Mouse (Mus musculus) monocyte, adult 5-6 weeks (primary cell): ENCODE results near the gene Serpinb2. TPM values are rescaled to one million over a fixed set of nuclear protein-coding genes. Genes with fewer than 3 reads are reported as not detected.

ENCODE experiments used
- ATAC-seq: fragments of 153-309, 156-312 bp; replicated peaks from 2 replicates; pipeline ENCODE4 v1.8.0; 2017; ENCODE audit warnings: mild to moderate bottlenecking; ENCODE audit not compliant: low TSS enrichment, insufficient number of reproducible peaks, severe bottlenecking, poor library complexity, low FRiP score
- total RNA-seq: library from RNA; stranded (forward); fragments of 200-1000, 200-491, 200-594 nt; gene quantifications from 3 replicates; pipeline ENCODE4 v1.2.3, GENCODE M21; 2017

Gene Serpinb2
- 0.97 to 14.0 TPM (median 2.9 TPM) in 3 replicates for total RNA-seq

DNA sequence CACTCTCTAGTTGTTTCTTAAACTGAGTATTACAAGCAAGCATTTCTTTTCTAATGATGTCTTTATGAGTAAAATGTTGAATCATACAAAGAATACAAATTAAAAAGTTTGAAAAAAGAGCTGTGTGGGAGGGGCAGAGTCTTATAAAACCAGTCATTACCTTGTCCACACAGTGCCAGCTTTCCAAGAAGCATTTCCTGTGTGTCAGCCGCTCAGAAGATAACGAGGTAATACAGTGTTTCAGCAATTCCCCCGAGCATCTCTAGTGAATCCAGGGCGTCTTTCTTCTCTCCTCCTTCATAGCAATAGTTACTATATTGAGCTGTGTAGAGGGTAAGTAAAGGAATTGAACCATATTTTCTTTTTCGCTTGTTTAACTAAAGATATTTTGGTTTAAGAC, at the start of gene Serpinb2:
Serpinb2 (plus strand) TSS at position 172 of the 400 bp plus-strand sequence.
- no peak for ATAC-seq

DNA sequence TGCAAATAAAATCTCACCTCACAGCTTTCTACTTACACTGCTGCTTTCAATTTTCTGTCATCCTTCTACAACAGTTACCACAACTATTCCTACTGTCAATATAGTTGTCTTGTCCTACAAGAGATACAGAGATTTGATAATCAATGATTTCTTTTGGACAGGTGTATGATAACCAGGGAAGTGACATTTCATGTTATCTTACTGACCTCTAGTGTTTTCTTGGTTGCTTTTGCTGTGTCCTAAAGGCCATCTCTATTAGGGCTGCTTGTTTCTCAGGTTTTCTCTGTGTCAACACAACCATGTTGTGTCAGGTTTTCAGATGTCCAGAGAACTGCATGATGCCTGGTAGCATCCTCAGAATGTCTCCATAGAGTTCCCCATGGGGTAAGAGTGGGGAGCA, 31.3 kb upstream of the Serpinb2 start:
- ATAC-seq: no peak

DNA sequence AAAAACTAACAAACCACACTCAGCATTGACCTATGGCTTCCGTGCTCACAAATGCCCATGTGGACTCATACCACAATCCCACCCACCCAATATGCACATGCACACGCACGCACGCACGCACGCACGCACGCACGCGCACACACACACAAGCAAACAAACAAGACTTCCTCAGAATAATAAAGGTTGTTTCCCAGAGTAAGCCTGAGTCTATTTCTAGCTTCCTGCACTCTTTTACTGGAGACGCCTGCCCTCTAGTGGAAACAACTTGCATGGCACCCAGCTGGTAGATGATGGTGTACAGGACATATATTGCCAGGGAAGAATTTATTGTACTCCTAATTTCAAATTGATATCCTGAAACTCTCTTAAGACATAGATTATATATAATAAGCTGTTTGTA, 29.8 kb upstream of the Serpinb2 start:
- ATAC-seq: peak; percentile 93

DNA sequence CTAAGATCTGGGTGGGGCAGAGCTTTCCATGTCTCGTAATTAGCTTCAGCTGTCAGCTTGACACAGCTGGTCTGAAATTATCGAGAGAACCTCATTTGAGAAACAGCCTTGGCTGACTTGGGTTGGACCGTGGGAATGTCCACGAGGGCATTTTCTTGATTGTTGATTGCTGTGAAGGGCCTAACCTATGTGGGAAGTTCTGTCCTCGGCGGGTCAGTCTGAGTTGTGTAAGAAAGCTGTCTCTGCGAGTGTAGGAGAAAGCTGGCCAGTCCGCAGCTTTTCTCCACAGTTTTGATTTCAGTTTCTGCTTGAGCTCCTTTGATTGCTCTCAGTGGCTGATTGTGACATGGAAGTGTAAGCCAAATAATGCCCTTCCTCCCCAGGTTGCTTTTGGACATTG, 21.6 kb upstream of the Serpinb2 start:
- ATAC-seq: peak; percentile 52

DNA sequence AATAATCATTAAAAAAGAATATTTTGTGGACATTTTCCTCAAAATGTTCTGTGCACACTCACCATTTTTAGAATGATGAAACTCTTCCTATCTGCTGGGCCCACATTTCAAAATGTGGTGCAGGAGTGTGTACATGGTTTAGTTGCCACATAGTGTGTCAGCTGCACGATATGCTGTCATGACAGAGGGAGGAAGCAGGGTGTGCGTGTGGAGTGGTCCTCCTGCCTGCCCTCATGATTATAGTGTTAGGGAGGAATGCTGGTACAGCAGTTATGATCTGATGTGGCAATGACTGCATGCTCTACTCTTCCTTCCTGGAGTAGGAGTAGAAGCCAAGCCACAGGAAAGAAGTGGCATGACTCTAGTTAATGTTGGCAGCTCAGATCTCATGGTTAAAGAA, 14.4 kb upstream of the Serpinb2 start:
- peak; percentile 94 for ATAC-seq

DNA sequence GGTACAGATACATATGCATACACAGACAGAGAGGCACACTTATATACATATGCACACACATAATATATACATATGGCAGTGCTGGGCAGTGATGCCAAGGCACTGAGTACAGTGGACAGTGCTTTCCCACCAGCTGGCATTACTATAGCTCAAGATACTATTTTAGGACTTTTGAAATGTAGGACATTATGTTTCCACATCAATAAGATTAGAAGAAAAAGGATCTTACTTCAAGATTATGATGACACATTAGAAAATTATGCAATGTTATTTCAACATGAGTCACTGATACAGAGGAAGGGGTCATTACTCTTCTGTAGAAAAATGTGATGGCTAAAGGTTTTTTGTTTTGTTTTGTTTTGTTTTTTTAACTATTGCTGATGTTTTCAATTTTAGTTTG, 9.2 kb upstream of the Serpinb2 start:
- ATAC-seq: peak; percentile 58

DNA sequence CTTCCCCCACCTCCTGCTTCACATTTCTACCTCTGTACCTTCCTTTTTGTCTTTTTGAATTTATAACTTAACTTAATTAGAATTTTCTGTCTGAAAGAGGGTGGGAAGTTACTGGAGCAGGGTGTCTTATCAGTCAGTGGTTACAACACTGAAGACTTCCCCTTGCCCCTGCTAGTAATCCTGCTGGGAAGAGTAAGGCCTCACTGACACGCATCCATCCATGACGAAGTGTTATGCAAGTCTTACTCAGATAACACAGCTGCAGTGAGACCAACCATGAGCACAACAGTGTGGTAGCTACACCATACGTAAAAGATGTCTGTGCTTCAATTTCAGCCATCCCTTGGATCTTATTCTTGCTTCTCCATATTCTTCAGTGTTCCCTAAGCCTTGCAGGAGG, 7.9 kb upstream of the Serpinb2 start:
- no peak for ATAC-seq

DNA sequence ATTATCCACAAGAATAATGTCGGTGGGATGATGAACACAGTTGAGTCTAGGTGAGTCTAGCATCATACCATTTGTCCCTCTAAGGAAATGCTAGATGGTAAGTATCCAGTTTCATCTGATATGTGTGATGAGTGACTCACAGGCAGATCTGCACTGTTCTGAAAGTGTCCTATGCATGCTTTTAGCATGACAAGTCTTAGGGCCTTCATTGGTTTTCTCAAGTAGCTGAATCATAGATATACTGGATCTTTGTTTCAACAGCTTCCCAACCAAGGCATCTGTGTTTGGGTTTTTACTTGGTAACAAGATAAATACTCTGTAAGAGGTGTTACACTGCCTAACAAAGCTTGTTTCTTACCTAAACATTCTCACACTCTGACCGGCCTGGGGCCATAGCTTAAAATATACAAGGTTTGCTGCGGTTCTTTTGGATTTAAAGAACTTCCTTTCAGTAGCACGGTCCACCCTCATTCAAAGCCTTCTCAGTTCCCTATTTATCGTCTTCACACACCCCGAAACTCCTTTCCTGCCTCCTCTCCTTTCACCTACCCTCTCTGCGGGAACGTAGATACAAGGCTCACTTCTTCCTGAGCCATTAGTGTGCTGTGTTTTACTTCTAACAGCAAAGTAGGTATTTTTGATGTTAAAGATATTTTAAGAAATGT, 5.2 kb upstream of the Serpinb2 start:
- ATAC-seq: peak; percentile 72

DNA sequence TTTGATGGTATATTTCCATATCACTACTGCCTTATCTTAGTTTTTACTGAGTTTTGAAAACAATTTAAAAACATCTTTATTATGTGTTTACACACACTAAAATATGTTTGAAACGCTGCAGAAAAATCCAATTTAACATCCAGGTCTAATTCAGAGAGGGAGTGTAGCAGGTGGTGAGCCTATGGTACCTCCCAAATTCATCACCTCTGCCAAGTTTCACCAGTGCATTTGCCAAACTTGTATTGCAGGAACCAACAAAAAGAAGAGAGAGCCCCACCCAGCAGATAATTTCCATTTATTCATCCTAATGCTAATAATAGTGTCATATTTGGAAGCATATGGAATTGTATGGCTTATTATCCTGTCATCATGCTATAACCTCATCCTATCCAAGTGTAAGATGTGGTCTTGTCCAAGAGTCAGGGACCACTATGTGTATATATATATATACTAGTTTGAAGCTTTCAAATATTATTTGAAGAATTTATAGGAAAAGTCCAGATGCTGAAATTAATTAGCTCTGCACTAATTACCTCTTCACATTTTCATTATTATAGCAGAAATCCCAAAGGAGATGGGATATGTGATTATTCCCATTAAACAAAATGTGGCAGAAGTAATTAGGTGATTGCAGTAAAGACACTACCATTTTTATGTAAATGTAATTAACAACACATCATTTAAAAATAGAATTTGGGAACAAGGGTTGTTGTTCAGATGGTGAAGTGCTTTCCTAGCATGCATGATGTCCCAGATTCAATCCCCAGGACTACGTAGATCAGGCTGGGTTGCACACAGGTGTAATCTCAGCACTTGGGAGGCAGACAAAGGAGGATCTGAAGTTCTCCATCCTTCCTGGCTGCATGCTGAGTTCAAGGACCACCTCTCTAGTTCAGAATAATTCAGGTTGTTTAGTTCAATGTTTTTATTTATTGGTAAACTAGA, 1.2 kb downstream of the Serpinb2 start:
- ATAC-seq: no peak

DNA sequence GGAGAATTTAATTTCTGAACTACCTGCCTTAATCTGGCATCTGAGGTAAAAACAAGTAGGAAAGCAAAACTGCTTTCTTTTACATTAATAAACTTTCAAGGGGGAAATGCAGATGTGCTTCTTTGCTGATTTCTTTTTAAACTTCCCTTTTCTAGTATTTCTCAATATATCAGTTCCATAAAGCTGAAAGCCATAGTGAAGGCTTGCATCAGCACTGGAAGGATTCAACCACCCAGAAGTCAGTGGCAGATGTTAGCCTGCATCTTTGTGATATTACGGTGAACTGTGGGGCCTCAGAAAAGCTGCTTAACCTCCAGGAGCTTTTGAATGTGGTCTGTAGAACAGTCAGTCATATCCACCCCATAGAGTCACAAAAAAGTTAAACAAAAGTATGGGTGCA, 2.3 kb downstream of the Serpinb2 start:
- ATAC-seq: peak; percentile 86

DNA sequence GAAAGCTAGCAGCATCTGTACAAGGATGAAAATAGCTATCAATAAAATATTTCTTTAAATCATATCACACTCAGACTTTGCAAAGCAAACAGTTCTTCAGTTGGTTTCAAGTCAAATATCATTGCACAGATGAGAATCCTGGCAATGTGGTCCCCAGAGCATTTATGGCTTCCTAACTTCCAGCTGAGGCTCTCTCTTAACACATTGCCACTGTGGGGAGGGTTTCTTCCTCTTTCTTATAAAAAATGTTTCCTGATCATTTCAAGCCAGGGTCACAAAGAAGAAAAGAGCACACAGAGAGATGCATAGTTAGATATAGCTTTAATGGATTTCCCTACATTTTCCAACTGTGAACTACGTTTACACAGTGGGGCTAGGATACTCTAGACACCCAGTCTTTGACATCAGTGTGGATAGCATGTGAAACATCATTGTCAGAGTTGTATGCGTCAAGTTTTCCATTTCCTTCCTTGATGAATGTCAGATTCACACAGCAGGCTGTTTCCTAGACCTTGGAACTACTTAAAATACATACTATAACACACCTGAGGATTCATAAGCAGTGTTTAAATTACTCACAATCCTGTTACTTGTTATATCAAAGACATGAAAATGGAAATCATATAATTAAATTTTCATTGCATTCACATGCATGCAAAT, 4.7 kb downstream of the Serpinb2 start:
- no peak for ATAC-seq

DNA sequence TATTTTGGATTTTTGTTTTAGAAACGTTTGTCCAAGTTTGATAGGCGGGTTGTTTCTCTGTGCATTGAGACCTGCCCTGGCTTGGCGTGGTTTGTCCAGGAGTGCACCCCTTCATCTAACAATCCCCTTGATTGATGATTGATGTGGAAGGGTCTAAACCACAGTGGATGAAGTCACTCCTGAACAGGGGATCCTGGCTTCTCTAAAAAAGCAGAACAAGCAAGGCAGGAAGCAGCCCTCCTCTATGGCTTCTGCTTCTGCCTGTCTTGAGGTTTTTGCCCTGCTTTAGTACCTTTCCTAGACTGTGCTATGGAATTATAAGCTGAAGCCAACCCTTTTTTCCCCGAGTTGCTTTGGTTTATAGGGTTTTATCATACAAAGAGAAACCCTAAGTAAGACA, 14.4 kb downstream of the Serpinb2 start:
- 0 out of 2 replicates have a peak, but pooled peaks have one; percentile 44 for ATAC-seq

DNA sequence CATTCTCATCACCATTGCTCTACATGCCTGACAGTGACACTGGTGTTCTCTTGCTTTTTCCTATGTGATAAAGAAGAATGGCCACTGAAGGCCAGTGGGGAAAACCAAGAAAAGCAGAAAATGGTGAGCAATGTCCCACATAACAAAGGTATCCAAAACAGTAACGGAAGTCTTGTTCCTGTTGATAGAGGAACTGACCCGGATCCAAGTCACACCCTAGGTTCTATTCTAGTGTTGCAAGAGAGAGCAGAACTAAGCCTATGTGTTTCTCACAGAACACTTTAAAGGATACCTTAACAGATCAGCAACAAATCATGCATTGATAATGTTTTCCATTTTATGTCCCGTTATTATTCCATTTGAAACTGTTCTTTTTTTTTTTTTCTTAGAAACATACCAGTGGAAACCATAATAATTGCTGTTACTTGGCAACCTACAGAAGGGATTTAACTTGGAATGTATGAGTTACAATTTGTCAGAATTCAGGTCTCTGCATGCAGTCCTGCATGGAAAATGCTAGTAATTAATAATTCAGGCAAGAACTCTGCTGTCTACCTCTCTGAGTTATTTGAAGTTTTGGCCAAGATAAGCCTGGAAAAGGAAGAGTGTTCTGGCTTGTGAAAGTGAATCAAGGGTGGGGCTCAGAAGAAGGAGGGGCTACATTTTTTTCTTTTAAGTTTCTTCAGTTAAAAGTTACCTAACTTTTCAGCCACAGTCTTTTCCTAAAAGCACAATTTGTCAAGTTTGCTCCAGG, 17.3 kb downstream of the Serpinb2 start:
- peak; percentile 73 for ATAC-seq

DNA sequence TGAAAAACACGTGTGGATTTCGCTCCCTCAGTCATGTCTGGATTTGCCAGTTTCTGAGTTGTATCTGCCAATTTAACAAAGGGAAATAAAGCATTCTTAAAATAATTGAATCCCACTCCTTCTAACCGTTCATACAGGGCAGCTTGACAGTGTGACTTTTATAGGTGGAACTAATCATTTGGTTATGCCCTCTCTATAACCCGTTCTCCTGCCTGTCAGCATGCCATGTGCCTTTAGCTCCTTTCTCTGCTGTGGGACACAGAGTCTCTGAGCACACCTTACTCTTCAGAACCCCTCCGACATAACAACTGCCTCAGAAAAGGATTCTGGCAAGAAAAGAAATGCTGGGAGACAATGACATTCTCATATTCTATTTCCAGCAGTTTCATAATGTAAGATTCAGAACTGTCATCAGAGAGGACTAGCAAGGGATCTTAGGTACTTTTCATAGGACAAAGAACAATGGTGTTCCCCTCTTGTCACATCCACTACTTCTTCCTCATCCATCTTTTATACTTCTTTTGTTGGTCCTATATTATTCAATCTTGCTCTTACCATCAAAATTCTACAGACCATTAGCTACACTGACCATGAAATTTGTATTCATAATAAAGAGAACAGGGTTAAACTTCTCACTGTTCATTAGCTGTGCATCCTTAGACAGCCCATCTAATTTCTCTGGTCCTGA, 18.3 kb downstream of the Serpinb2 start:
- no peak for ATAC-seq

DNA sequence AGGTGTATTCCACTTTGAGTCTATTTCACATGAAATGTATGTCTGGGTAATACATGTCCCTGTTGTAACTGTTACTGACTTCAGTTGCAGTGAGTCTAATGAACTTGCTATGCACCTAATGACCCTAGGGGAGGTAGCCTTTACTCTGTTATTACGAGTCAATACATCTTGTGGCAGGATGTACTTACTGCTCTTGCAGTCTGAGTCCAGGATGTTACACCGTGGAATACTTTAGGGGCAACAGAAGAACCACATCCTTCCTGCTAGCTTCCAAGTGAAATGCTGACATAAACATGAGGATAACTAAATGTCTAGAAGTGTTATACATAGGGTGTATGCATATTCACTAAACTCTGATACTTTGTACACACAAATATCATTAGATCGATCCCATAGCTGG, 22.5 kb downstream of the Serpinb2 start:
- ATAC-seq: no peak

DNA sequence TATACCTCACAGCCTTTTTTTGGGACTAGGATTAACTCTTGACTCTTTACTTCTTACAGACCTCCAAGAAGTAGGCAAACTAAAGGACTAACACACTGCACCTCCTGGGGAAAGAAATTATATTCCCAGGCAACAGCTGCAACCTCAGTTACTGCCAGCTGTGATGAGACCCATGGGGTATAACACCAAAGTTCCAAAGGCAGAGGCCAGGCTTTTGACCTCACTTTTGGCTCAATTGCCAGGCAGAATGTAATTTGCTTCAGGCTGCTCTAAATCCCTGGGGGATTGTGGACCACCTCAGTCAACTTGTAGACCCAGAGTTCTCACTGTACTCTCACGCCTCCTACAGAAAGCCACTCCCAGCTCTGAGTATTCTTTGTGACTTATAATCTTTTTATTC, 26.2 kb downstream of the Serpinb2 start:
- ATAC-seq: no peak

DNA sequence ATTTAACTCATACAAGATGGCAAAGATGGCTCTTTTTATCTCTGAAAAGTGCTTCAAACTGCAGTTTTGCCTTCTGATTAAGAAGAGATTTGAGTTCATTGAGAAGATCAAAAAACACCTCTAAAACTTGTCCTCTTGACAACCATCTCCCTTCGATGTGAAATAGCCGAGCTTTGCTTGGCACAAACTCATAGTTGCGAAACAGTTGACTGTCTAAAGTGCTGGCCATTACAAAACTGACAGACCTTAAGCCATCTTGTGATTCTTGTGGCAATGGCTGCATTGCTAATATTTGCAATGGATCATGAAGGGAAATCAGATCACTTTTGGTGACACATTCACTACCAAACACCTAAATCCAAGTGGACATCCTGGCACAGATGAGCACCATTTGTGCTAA, 48.3 kb downstream of the Serpinb2 start:
- ATAC-seq: no peak

DNA sequence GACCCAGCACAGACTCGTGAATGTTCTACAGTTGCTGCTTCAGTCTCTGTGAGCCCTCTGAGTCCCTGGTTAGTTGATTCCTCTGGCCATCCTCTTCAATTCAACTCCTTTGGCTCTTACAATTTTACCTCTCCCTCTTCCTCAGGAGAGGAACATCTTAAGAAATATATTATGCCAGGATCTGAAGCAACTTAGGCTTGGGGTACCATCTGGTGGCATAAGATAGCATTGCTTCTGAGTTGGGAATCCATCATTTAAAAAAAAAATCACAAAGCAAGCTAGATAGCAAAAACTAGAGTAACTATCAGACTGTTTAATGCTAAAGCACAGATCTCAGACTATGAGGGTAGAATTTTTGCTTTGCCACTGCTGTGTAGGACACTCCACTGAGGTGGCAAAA, 50.9 kb downstream of the Serpinb2 start:
- no peak for ATAC-seq
